Mouse (Mus musculus) myocyte (in vitro differentiated cells): ENCODE data around the gene Fam161a.

Source experiments
- CEBPB ChIP-seq: IDR thresholded peaks from 2 replicates; pipeline ENCODE4 v1.6.1; 2011; ENCODE audit warnings: mild to moderate bottlenecking, moderate library complexity; ENCODE audit not compliant: poor library complexity, insufficient read depth, severe bottlenecking
- POLR2A ChIP-seq: IDR thresholded peaks from one replicate; pipeline ENCODE4 v1.6.1; 2011; ENCODE audit warnings: low read depth, mild to moderate bottlenecking, control low read depth, moderate library complexity; ENCODE audit not compliant: insufficient read length
- REST ChIP-seq: IDR thresholded peaks from one replicate; pipeline ENCODE4 v1.6.1; 2011; ENCODE audit warnings: mild to moderate bottlenecking, control low read depth, moderate library complexity; ENCODE audit not compliant: insufficient read depth, insufficient read length
- TCF3 ChIP-seq: IDR thresholded peaks from one replicate; pipeline ENCODE4 v1.6.1; 2011; ENCODE audit warnings: low read depth, control low read depth; ENCODE audit not compliant: insufficient read length
- USF1 ChIP-seq: IDR thresholded peaks from one replicate; pipeline ENCODE4 v1.6.1; 2011; ENCODE audit warnings: low read depth, mild to moderate bottlenecking, control low read depth, moderate library complexity

DNA sequence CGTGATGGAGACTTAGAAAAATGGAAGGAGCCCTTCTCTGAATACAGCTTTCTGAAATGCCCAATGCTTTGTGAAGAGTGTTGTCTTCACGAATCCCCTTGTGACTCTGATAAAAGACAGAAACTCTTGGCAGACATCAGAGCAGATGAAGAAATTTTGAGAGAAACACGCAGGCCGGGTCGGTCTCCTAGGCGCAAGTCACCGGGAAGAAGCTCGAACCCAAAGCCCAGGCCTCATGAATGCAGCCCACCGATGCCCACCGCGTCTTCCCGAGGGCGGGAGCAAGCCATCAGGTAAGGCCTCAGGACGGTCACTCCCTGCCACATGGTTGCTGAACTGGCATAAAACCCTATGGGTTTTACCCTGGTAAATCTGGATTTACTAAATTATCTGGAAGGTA, 13.5 kb downstream of the Fam161a start:
- TF ChIP-seq REST = no peak
- TF ChIP-seq POLR2A = no peak
- TF ChIP-seq TCF3 = no peak
- TF ChIP-seq USF1 = no peak
- no peak for TF ChIP-seq CEBPB
